Mouse (Mus musculus): ENCODE data around the gene Tbxas1. TPM values are rescaled to one million over a fixed set of nuclear protein-coding genes. Genes with fewer than 3 reads are reported as not detected.

Tbxas1 gene
- polyA plus RNA-seq, 1 experiment from 2014 or later, result 2.0 TPM

GRCm38 (mm10) chr6:38838061-38838460, 37.1 kb upstream of the Tbxas1 start:
- H3K27me3 ChIP-seq (ENCODE audit: control insufficient read depth, insufficient read depth, low read length), result no peaks in the 10 kb centered on the region
- H3K4me1 ChIP-seq (ENCODE audit: control insufficient read depth, insufficient read depth, low read length), result 0 out of 2 replicates have a peak, but pooled peaks cover 12% of the 10 kb centered on the region
- H3K4me3 ChIP-seq (ENCODE audit: low read depth, low read length), result no peak overlapping the region
- no peak overlapping the region for H3K9ac ChIP-seq (replicated peaks; ENCODE audit: low read depth, low read length)
- no peak overlapping the region for H3K4me2 ChIP-seq (ENCODE audit: low read depth, low read length)
- WGBS, result 76% methylated on average over 4 of the region's 4 CpGs
- no peak overlapping the region for H3K27ac ChIP-seq (ENCODE audit: low read depth, low read length)
- H3K36me3 ChIP-seq (ENCODE audit: control insufficient read depth, insufficient read depth, low read length), result no peaks in the 10 kb centered on the region
- ATAC-seq (ENCODE audit: low read depth), result no peak
- no peaks in the 10 kb centered on the region for H3K9me3 ChIP-seq (ENCODE audit: control insufficient read depth, low read length)

- WGBS, result 67% methylated on average over 4 of the region's 4 CpGs
- Histone ChIP-seq H3K27me3 (ENCODE audit: control insufficient read depth, insufficient read depth, low read length) (no peaks in the 10 kb centered on the region), H3K27ac (ENCODE audit: low read depth, low read length) (no peak overlapping the region), H3K4me2 (ENCODE audit: low read depth, low read length) (no peak overlapping the region), H3K36me3 (ENCODE audit: control insufficient read depth, insufficient read depth, low read length) (no peaks in the 10 kb centered on the region), H3K4me3 (ENCODE audit: low read depth, low read length) (no peak overlapping the region), H3K9me3 (ENCODE audit: control insufficient read depth, low read length) (no peaks in the 10 kb centered on the region), H3K4me1 (ENCODE audit: control insufficient read depth, insufficient read depth, low read length) (0 out of 2 replicates have a peak, but pooled peaks cover 12% of the 10 kb centered on the region), H3K9ac (replicated peaks; ENCODE audit: low read depth, low read length) (no peak overlapping the region)
- no peak for ATAC-seq (ENCODE audit: low read depth)
Measured at GRCm38 (mm10) chr6:38839891-38840290, 35.3 kb upstream of the Tbxas1 start.

- ATAC-seq (ENCODE audit: low read depth), result no peak
- H3K36me3 ChIP-seq (ENCODE audit: control insufficient read depth, insufficient read depth, low read length), result no peaks in the 10 kb centered on the region
- H3K27me3 ChIP-seq (ENCODE audit: control insufficient read depth, insufficient read depth, low read length), result no peaks in the 10 kb centered on the region
- no peaks in the 10 kb centered on the region for H3K9me3 ChIP-seq (ENCODE audit: control insufficient read depth, low read length)
- no peak overlapping the region for H3K9ac ChIP-seq (replicated peaks; ENCODE audit: low read depth, low read length)
- H3K27ac ChIP-seq (ENCODE audit: low read depth, low read length), result no peak overlapping the region
- WGBS, result 58% methylated on average over 2 of the region's 2 CpGs
- H3K4me2 ChIP-seq (ENCODE audit: low read depth, low read length), result no peak overlapping the region
- H3K4me1 ChIP-seq (ENCODE audit: control insufficient read depth, insufficient read depth, low read length), result 0 out of 2 replicates have a peak, but pooled peaks cover 12% of the 10 kb centered on the region
- H3K4me3 ChIP-seq (ENCODE audit: low read depth, low read length), result no peak overlapping the region
Measured at GRCm38 (mm10) chr6:38840380-38840779, 34.8 kb upstream of the Tbxas1 start.

GRCm38 (mm10) chr6:38840780-38841179, 34.4 kb upstream of the Tbxas1 start:
- Histone ChIP-seq H3K9ac (replicated peaks; ENCODE audit: low read depth, low read length) (no peak overlapping the region), H3K4me2 (ENCODE audit: low read depth, low read length) (no peak overlapping the region), H3K4me1 (ENCODE audit: control insufficient read depth, insufficient read depth, low read length) (0 out of 2 replicates have a peak, but pooled peaks cover 12% of the 10 kb centered on the region), H3K27ac (ENCODE audit: low read depth, low read length) (no peak overlapping the region), H3K27me3 (ENCODE audit: control insufficient read depth, insufficient read depth, low read length) (no peaks in the 10 kb centered on the region), H3K9me3 (ENCODE audit: control insufficient read depth, low read length) (no peaks in the 10 kb centered on the region), H3K36me3 (ENCODE audit: control insufficient read depth, insufficient read depth, low read length) (no peaks in the 10 kb centered on the region), H3K4me3 (ENCODE audit: low read depth, low read length) (no peak overlapping the region)
- no peak for ATAC-seq (ENCODE audit: low read depth)
- 89% methylated on average over 1 of the region's 1 CpGs for WGBS

GRCm38 (mm10) chr6:38841551-38841950, 33.7 kb upstream of the Tbxas1 start:
- Histone ChIP-seq H3K27me3 (ENCODE audit: control insufficient read depth, insufficient read depth, low read length) (no peaks in the 10 kb centered on the region), H3K4me1 (ENCODE audit: control insufficient read depth, insufficient read depth, low read length) (peaks cover 17% of the 10 kb centered on the region; the same call in 1 of the 2 replicates), H3K4me3 (ENCODE audit: low read depth, low read length) (no peak overlapping the region), H3K9ac (replicated peaks; ENCODE audit: low read depth, low read length) (no peak overlapping the region), H3K36me3 (ENCODE audit: control insufficient read depth, insufficient read depth, low read length) (no peaks in the 10 kb centered on the region), H3K27ac (ENCODE audit: low read depth, low read length) (no peak overlapping the region), H3K4me2 (ENCODE audit: low read depth, low read length) (no peak overlapping the region), H3K9me3 (ENCODE audit: control insufficient read depth, low read length) (no peaks in the 10 kb centered on the region)
- 89% methylated on average over 3 of the region's 3 CpGs for WGBS
- ATAC-seq (ENCODE audit: low read depth), result no peak

GRCm38 (mm10) chr6:38845117-38845516, 30.1 kb upstream of the Tbxas1 start:
- Histone ChIP-seq H3K4me1 (ENCODE audit: control insufficient read depth, insufficient read depth, low read length) (peaks cover 42% of the 10 kb centered on the region), H3K9ac (replicated peaks; ENCODE audit: low read depth, low read length) (no peak overlapping the region), H3K36me3 (ENCODE audit: control insufficient read depth, insufficient read depth, low read length) (no peaks in the 10 kb centered on the region), H3K27ac (ENCODE audit: low read depth, low read length) (no peak overlapping the region), H3K27me3 (ENCODE audit: control insufficient read depth, insufficient read depth, low read length) (no peaks in the 10 kb centered on the region), H3K4me2 (ENCODE audit: low read depth, low read length) (no peak overlapping the region), H3K9me3 (ENCODE audit: control insufficient read depth, low read length) (no peaks in the 10 kb centered on the region), H3K4me3 (ENCODE audit: low read depth, low read length) (no peak overlapping the region)
- ATAC-seq (ENCODE audit: low read depth), result no peak
- 44% methylated on average over 1 of the region's 1 CpGs for WGBS

GRCm38 (mm10) chr6:38845876-38846275, 29.3 kb upstream of the Tbxas1 start:
- Histone ChIP-seq H3K4me1 (ENCODE audit: control insufficient read depth, insufficient read depth, low read length) (peaks cover 39% of the 10 kb centered on the region), H3K36me3 (ENCODE audit: control insufficient read depth, insufficient read depth, low read length) (no peaks in the 10 kb centered on the region), H3K27me3 (ENCODE audit: control insufficient read depth, insufficient read depth, low read length) (no peaks in the 10 kb centered on the region), H3K9me3 (ENCODE audit: control insufficient read depth, low read length) (no peaks in the 10 kb centered on the region), H3K4me2 (ENCODE audit: low read depth, low read length) (no peak overlapping the region), H3K4me3 (ENCODE audit: low read depth, low read length) (no peak overlapping the region), H3K9ac (replicated peaks; ENCODE audit: low read depth, low read length) (no peak overlapping the region), H3K27ac (ENCODE audit: low read depth, low read length) (no peak overlapping the region)
- 49% methylated on average over 5 of the region's 5 CpGs for WGBS
- no peak for ATAC-seq (ENCODE audit: low read depth)

GRCm38 (mm10) chr6:38846330-38847195, 28.6 kb upstream of the Tbxas1 start:
- 75% methylated on average over 6 of the region's 6 CpGs for WGBS
- no peaks in the 10 kb centered on the region for H3K27me3 ChIP-seq (ENCODE audit: control insufficient read depth, insufficient read depth, low read length)
- H3K9ac ChIP-seq (replicated peaks; ENCODE audit: low read depth, low read length), result no peak overlapping the region
- no peak overlapping the region for H3K27ac ChIP-seq (ENCODE audit: low read depth, low read length)
- no peak for ATAC-seq (ENCODE audit: low read depth)
- no peak overlapping the region for H3K4me3 ChIP-seq (ENCODE audit: low read depth, low read length)
- no peaks in the 10 kb centered on the region for H3K36me3 ChIP-seq (ENCODE audit: control insufficient read depth, insufficient read depth, low read length)
- H3K9me3 ChIP-seq (ENCODE audit: control insufficient read depth, low read length), result no peaks in the 10 kb centered on the region
- H3K4me2 ChIP-seq (ENCODE audit: low read depth, low read length), result no peak overlapping the region
- H3K4me1 ChIP-seq (ENCODE audit: control insufficient read depth, insufficient read depth, low read length), result peaks cover 34% of the 10 kb centered on the region

- Histone ChIP-seq H3K27me3 (ENCODE audit: control insufficient read depth, insufficient read depth, low read length) (no peaks in the 10 kb centered on the region), H3K4me1 (ENCODE audit: control insufficient read depth, insufficient read depth, low read length) (peaks cover 34% of the 10 kb centered on the region), H3K36me3 (ENCODE audit: control insufficient read depth, insufficient read depth, low read length) (no peaks in the 10 kb centered on the region), H3K4me3 (ENCODE audit: low read depth, low read length) (no peak overlapping the region), H3K9me3 (ENCODE audit: control insufficient read depth, low read length) (no peaks in the 10 kb centered on the region), H3K4me2 (ENCODE audit: low read depth, low read length) (no peak overlapping the region), H3K27ac (ENCODE audit: low read depth, low read length) (no peak overlapping the region), H3K9ac (replicated peaks; ENCODE audit: low read depth, low read length) (no peak overlapping the region)
- ATAC-seq (ENCODE audit: low read depth), result no peak
- WGBS, result 68% methylated on average over 1 of the region's 1 CpGs
Measured at GRCm38 (mm10) chr6:38847447-38847846, 27.8 kb upstream of the Tbxas1 start.

Measured in neural tube, embryonic 14.5 days (tissue).